Mouse (Mus musculus) splenic B cell, adult 2 months (primary cell): ENCODE results near the gene Gm49325.
"Not testable (repeated sequence)": the region's sequence is repeated elsewhere in the genome, so short reads cannot be mapped to it uniquely, and the experiment has no call there.

Experiments used
- DNase-seq: peaks from one replicate; pipeline ENCODE4 v3.0.0-alpha.2; 2011; ENCODE audit warnings: low read depth, low spot score
- H3K27me3 ChIP-seq: 2 replicates; pipeline ENCODE4 v1.6.1; 2012; ENCODE audit warnings: mild to moderate bottlenecking, low read length, moderate library complexity, mixed read lengths; ENCODE audit not compliant: control insufficient read depth, poor library complexity, insufficient read depth, severe bottlenecking
- H3K36me3 ChIP-seq: 2 replicates; pipeline ENCODE4 v1.6.1; 2012; ENCODE audit warnings: mild to moderate bottlenecking, low read length, moderate library complexity, mixed read lengths; ENCODE audit not compliant: control insufficient read depth, poor library complexity, insufficient read depth, severe bottlenecking

Gm49325 gene

GRCm38 (mm10) chr10:77663949-77664665 lies 58.1 kb downstream of the Gm49325 start:
- Histone ChIP-seq H3K36me3 (no peaks in the 10 kb centered on the region), H3K27me3 (no peaks in the 10 kb centered on the region; the same call in 1 of the 2 replicates)
- DNase-seq: no peak

- no peak for DNase-seq
- Histone ChIP-seq H3K27me3 (no peaks in the 10 kb centered on the region), H3K36me3 (no peaks in the 10 kb centered on the region)
Measured at GRCm38 (mm10) chr10:77666342-77666741, 60.3 kb downstream of the Gm49325 start.

GRCm38 (mm10) chr10:77667402-77667801 lies 61.4 kb downstream of the Gm49325 start:
- H3K27me3 ChIP-seq: no peaks in the 10 kb centered on the region
- DNase-seq: no peak
- no peaks in the 10 kb centered on the region for H3K36me3 ChIP-seq

- Histone ChIP-seq H3K27me3 (no peaks in the 10 kb centered on the region), H3K36me3 (no peaks in the 10 kb centered on the region)
- DNase-seq: no peak
Measured at GRCm38 (mm10) chr10:77670710-77671109, 64.7 kb downstream of the Gm49325 start.

GRCm38 (mm10) chr10:77671519-77671918 lies 65.5 kb downstream of the Gm49325 start:
- Histone ChIP-seq H3K36me3 (no peaks in the 10 kb centered on the region), H3K27me3 (peaks cover 2% of the 10 kb centered on the region; the same call in 1 of the 2 replicates)
- DNase-seq: no peak

- peaks cover 2% of the 10 kb centered on the region; the same call in 1 of the 2 replicates for H3K27me3 ChIP-seq
- H3K36me3 ChIP-seq: no peaks in the 10 kb centered on the region
- peak; percentile 83 for DNase-seq
Measured at GRCm38 (mm10) chr10:77673765-77674164, 67.8 kb downstream of the Gm49325 start.

- DNase-seq: peak; percentile 40
- Histone ChIP-seq H3K27me3 (peaks cover 2% of the 10 kb centered on the region; the same call in 1 of the 2 replicates), H3K36me3 (no peaks in the 10 kb centered on the region)
Measured at GRCm38 (mm10) chr10:77677562-77677961, 71.6 kb downstream of the Gm49325 start.

GRCm38 (mm10) chr10:77682994-77683393 lies 77.0 kb downstream of the Gm49325 start:
- Histone ChIP-seq H3K27me3 (no peaks in the 10 kb centered on the region), H3K36me3 (no peaks in the 10 kb centered on the region)
- DNase-seq: no peak

- Histone ChIP-seq H3K27me3 (no peaks in the 10 kb centered on the region), H3K36me3 (no peaks in the 10 kb centered on the region)
- DNase-seq: no peak
Measured at GRCm38 (mm10) chr10:77684181-77684580, 78.2 kb downstream of the Gm49325 start.

GRCm38 (mm10) chr10:77685895-77686664 lies 80.1 kb downstream of the Gm49325 start, which contains the start of gene Tspear:
TSS of gene Tspear (plus strand) at chr10:77686569.
- DNase-seq: no peak
- H3K36me3 ChIP-seq: no peaks in the 10 kb centered on the region
- H3K27me3 ChIP-seq: no peaks in the 10 kb centered on the region

GRCm38 (mm10) chr10:77687021-77687420 lies 81.0 kb downstream of the Gm49325 start:
- no peaks in the 10 kb centered on the region for H3K36me3 ChIP-seq
- H3K27me3 ChIP-seq: no peaks in the 10 kb centered on the region
- no peak for DNase-seq

- H3K27me3 ChIP-seq, H3K36me3 ChIP-seq, DNase-seq: not testable (repeated sequence)
Measured at GRCm38 (mm10) chr10:77690356-77690807, 84.4 kb downstream of the Gm49325 start, which contains the start of gene Gm19402. TSS of gene Gm19402 (minus strand) at chr10:77690757.
